Mouse (Mus musculus): Measurements from ENCODE around the gene Tspan18.

Gene Tspan18

DNA sequence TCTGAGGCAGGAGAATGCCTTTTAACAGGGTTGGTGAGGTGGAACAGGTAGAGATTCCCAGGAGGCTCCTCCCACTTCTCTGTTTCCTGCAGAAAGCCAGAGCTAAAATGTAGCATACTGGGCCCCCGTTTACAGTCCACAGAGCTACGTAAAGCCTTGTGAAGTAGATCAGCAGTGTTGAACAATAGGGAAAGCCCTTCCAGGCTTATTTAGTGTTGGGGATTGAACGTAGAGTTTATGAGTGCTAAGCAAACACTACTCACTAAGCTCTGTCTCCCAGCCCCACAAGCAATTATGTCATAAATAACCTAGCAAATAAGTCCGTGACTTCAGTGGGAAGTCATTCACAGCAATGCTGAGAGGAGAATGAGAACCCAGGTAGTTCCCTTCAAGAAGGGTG, 76.7 kb downstream of the Tspan18 start:
- DNase-seq, result no peak

DNA sequence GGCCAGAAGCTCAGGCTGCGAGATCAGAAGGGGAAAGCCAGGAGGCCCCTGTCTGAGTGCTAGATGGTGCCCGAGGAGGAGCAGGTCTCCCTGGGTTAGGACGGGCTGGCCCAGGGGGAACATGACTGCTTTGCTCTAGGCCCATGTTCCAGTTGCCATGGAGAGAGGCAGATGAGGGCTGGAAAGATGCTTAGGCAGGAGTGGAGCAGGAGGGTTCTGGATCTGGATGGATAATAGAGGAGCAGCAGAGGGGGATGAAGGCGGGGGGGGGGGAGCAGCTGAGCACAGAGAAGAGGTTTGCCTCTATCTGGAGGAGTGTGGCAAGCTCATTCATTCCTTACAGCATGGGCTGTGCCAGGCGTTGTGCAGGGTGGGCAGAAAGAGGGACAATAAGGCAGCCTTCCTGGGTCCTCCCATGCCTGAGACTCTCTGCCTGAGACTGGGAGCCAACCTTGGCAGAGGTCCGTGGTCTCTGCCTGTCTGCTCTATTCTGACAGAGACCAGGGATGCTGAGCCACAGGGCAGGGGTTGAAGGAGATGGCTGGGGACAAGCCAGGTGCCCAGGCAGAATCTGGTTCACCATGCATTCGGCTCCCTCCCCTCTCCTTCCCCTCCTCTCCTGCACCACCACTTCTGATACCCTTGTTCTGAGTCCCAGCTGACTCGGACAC, 77.4 kb downstream of the Tspan18 start:
- no peak for DNase-seq

DNA sequence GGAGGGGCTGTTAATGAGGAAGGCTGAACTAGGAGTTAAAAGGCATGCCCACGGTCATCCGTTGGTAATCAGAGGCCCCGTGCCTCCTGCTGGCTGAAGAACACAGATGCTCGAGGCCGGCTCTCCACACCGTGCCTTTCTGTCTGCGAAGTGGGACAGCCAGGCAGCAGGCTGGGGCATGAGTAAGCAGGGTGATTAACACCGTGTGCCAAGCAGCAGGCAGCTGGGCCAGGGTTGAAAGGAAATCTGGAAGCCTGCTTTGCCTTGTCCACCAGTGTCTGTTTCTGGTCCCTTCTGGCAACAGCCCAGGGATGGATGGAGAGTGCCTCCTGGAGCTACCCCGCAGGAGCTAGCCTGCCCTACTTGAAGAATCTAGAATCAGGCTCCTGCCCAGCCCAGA, 81.9 kb downstream of the Tspan18 start:
- no peak for DNase-seq

DNA sequence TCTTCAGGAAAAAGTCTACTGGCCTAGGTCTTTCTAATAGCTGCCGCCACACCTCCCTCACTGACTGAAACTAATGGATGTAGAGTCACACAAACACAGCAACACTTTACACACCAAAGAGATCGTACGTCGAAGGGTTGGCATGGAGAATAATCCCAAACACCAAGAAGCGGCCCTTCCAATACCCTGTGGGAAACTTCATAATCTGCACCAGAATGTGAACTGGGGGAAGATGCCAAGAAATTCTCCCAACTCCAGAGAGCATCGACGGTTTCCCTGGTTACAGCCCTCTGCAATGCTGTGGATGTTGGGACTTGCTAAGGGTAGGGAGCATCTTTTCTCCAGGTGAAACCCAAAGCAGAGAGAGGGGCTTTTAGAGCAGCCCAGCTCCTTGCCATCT, 83.7 kb downstream of the Tspan18 start:
- DNase-seq, result no peak

DNA sequence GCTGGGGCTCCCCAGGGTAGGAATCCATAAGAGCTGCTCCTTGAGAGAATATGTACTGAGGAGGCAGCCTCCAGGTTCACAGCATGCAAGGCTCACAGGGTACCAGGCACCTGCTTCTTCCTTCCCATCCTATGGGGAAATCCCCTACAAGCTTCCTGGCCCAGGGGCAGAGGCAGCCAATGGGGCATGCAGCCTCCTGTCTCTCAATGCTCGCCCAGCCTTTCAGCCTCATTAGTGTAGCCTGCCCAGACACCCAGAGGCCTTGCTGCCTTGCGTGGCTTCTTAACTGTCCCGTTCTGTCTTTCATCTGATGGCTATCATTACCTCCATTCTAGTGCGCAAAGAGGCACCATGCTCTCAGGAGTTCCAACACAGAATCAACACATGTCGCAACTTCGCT, 85.2 kb downstream of the Tspan18 start:
- DNase-seq, result no peak

DNA sequence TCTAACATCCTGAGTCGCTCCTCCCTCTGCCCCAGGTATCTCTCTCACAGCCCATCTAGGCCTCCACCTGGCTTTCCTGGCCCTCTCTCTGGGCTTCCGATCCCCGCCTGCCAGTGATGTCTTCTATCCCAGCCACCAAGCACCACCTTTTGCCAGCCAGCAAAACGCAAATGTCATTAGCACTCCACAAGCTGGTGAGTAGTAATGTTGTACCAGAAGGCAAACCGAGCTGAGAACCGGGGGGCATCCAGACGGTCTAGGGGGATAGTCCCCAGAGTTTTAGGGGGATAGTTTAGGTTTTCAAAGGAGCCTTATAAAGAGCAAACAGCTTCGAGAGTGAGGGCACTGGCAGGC, 90.2 kb downstream of the Tspan18 start:
- no peak for DNase-seq

DNA sequence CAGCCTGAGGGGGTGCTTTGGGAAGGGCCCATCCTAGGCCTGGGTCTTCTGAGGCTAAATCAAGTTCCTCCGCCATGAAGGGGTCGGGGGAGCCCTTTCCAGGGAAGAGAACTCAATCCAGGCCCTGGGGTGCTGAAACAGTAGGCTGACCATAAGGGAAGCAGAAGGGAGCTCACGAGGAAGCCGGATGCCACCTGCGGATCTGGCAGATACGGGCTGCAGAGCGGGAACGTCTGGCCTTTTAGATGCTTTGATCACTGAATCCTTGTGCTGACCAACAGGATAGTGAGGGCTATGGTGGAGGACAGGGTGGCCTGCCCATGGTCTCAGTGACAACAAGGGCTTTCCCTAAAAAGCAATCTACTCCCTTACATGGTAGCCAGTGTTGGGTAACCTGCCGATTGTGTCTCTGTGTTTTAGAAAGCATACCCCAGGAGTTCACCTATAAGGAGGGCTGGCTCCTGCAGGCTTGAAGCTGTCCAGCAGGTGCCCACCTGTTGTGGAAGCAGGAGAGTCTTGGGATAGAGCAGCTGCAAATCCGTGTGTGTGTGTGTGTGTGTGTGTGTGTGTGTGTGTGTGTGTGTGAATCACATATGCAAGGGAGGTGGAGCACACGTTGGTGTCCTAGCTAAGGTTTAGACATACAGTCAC, 90.7 kb downstream of the Tspan18 start:
- DNase-seq, result no peak

DNA sequence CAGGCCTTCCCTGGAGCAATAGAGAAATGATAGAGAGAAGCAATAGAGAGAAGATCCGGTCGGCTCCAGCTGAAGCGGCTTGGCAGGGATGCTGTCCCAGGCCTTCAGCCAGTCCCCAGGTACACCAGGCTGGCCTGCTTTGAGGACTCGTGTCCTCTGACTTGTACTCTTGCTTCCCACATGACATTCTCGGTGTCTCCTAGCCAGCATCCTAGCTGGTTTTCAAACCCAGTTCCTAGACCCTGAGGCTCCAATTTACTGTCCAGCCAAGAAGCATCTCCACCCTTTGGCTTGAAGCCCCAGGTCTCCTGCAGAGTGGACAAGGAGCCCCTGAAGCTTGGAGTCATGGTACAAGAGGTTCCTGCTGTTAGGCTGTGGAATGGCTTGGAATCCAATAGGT, 92.1 kb downstream of the Tspan18 start:
- DNase-seq, result no peak

DNA sequence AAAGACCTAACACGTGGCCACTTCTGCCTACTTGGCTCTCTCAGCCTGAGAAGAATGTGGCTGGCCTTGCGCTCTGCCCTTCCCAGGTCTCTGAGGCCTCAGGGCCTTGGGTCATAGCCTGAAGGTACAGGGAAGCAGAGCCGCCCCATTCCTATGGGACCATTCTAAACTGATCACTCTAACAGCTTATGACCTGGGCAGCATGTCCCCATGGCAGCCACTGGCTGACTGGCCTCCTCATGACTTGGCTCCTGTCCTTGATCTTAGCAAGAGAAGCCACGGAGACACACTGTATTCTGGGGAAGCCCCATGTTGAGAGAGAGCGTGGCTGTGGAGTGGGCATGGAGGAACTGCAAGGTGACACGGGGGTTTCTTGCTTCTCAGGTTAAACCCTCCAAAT, 95.4 kb downstream of the Tspan18 start:
- DNase-seq, result no peak

DNA sequence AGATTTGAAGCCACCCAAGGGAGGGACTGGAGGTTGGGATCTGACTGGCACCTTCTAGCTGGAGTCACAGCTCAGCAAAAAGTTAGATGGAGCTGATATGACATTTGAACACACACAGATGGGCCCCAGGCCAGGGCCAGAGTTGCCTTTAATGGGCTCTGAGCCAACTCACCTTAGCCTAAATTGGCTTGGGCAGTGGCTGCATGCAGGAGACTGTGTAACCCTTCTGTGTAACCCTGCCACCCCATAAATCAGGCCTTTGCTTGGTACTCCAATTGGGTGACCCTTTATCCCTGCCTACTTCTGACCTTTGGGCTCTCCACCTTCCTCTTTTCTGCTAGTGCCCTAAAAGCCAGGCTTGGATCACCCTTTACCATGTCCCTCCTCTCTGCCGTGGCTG, 97.2 kb downstream of the Tspan18 start:
- DNase-seq, result no peak

DNA sequence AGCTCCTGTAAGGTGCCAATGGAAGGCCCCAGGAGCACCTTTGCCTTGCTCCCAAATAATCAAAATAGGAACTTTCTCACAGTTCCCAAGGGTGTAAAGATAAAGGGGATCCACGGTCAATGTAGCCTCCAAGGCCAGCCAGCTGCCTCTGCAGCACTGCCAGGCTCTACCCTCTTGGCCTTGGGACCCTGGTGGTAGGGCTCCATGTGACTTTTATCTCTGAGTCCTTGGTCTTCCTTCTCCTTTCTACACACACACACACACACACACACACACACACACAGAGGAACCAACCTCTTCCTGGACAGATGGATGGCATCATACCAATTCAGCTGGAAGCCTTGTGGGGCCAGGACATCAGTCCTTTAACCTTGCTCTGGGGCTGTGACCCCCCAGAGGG, 102.2 kb downstream of the Tspan18 start:
- DNase-seq, result no peak

DNA sequence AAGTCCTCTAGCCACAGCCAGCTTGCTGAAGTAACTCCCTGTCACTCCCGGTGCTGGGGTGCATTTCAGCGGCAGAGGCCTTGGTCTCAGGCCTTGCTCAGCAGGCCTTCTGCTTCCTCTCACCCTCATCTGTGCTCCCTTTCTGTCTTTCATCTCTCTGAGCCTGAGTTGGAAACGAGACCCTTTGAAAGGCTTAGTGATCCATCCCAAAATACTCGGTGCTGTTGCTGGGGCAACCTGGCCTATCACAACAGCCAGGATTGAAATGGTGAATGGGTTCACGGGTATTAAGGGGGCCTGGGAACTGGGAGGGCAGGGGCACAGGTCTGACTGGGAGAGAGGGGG, 105.9 kb downstream of the Tspan18 start:
- DNase-seq, result no peak

DNA sequence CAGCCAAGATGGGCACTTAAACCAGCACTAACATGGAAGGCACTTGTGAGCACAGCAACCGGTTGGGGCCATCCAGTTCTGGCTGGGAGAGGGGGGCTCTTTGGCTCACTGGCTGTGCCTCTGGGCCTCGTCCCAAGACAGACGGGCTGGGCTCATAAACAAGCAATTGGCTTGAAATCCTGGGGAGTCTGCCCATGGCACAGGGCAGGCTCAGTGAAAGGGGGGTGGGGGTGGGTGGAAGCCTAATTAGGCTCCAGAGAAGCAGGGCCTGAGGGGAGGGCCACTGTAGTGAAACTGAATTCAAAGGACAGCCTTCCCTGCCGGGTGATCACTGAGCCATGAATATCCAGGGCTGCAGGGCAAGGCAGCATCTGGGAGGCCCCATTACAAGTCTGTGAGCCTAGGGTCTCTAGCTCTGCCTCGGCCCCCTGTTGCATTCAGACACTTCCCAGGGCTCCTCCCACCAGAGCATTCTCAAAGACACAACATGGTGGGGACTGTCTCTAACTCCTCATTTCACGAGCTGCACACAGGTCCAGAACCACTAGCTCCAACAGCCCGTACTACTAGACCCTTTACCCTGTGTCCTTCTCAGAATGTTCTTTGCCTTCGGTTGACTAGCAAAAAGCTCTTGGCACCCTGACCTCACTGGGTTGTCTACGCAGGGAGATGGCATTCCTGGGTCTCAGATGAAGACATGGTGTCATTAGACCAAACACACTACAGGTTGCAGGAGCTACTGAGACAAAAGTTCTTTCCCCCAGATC, 106.4 kb downstream of the Tspan18 start:
- no peak for DNase-seq

DNA sequence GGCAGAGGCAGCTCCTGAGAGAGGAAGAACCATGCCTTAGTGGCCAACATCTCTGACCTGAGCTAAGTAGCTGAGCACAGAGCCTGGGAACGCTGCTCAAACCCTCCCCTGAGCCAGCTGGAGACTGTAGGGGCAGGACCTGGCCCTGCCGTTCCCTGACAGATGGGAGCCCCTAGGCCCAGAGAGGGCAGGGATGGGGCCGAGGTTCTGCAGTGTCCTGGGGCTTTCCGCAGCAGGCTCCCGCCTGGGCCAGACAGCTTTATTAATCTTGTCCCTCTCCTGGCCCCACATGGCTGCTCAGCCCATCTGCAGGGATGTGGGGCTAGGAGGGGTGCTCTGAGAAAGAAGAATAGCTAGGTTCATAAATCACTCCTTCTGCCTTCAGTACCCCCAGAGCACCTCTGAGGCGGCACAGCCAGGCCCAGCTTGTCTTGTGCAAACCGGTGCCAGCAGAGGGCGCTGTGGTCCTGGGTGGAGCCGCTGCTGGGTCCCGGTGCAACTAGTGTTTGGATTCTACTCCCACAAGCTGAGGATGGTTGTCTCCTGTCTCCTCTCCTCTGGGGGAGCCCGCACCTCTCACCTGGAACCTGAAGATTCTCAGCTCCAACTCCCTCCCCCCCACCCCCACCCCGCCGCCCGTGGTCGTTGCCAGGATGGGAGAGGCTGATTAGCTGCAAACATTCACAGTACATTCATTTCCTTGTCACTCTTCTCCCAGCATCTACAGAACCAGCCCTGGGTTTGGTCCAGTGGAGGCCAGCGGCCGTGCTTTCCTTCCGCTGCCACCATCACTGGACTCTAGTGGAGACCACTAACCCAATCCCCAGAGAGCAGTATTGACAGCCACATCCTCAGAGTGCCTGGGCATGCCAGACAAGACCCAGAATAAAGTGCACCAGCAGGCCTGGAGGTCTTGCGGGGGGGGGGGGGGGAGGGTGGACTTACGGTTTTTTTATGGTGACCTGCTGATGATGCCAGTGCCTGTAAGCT, 107.4 kb downstream of the Tspan18 start:
- peak; percentile 94 for DNase-seq

DNA sequence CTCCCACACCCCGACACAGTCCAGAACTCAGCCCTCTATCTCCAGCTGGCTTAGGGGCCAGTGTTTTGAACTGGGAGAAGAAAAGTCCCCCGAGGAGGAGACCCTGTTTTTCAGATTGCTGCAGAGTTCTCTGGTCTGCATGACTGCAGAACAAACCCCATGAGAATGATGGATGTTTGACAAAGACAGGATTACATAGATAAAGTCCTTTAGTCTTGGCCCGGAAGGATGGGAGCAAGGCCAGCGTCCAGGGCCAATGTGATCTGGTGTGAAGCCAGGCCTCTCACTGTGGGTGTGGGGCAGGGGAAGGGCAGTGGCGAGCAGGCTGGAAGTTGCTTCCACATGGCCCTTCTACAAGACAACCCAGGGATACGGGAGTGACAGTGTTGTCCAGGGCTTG, 110.8 kb downstream of the Tspan18 start:
- no peak for DNase-seq

DNA sequence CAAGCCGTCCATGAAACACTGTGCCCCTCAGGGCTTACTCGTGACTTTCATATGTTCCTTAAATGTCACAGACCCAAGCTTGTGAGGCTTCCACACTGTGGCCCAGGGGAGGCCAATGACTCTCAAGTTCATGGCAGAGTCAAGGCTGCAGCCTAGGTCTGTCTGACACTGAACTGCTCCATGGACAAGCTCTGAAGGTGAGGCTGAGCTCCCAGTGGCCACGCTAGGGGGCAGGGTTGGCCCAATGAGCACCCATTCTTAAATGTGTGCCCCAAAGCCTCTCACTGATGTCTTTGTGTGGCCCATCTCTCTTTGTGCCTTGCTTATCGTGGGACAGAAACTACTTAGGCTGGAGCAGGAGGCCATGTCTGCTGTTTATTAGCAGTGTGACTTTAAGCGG, 113.9 kb downstream of the Tspan18 start:
- DNase-seq, result no peak

DNA sequence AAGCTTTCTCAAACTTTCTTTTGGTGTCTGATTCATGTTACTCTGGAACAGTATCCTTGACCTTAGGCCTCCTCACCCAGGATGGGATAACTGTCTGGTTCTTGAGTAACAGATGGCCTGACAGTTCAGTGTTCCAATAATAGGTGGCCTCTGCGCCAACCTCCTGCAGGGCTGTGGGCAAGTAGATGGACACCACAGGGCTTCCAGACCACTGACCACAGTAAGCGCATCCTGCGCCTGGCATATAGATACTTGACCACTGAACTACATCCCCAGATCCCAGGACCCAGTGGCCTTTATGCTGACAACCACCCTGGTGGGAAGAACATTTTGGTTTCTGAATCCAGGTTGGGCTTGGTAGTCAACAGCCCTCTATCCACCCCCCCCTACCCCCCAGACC, 114.7 kb downstream of the Tspan18 start:
- DNase-seq, result no peak

DNA sequence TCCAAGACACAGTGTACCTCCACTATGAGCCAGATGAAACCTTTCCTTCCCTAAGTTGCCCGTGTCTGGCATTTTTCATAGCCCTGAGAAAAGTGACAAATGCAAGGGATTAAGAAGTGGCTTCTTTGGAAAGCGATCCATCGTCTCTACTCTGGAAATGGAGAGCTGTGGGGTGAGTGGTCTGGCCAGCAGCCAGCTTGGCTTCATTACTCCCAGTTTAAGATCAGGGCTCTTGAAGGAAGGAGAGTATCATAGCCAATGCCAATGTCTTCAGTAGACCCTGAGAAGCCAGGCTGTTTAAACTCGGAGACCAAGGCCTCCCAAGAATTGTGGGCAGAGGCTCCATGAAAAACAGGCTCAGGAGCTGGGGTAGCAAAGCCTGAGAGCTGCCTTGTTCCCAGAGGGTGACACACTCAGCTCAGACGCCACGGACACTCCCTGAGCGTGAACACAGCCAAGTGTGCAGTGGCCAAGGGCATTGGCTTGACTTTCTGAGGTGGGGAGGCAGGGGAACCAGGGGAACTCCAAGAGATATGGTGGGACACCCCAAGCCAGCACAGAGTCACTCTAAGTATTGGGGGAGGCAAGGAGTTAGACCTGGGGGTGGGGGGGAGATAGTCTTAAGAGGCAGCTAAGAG, 115.8 kb downstream of the Tspan18 start:
- DNase-seq, result no peak

DNA sequence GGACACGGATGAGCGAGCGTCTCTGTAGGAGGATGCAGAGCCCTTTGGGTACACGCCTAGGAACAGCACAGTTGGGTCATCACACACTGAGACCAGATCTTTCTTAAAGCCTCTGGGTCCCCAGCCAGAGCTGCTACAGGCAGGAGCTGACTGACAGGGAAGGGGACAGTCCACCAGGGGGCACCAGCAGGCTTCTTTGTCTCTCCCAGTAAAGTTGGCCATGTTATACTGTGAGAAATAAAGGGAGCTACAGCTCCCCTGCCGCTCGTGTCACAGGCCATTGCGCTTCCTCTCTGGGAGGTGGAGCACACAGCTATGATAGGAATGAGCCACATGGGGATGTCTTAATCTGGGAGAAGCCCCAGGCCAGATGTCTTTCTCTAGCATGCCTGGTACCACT, 117.3 kb downstream of the Tspan18 start:
- DNase-seq, result peak; percentile 96

DNA sequence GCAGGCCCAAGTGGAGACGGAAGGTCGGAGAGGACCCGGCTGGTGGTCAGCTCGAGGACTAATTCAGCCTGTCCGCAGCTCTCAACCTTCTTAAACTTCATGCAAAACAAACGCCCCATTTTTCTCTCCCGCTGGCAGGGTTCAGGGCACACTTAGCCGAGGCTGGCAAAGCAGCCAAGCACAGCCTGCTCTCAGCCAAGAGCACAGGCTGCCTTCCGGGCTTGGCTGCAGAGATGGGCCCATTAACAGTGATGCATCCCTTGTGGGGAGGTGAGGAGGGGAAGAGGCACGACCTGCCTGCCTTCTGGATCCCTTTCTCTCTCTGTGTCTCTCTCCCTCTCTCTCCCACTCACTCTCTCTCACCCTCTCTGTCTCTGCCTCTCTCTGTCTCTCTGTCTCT, 118.5 kb downstream of the Tspan18 start:
- no peak for DNase-seq

DNA sequence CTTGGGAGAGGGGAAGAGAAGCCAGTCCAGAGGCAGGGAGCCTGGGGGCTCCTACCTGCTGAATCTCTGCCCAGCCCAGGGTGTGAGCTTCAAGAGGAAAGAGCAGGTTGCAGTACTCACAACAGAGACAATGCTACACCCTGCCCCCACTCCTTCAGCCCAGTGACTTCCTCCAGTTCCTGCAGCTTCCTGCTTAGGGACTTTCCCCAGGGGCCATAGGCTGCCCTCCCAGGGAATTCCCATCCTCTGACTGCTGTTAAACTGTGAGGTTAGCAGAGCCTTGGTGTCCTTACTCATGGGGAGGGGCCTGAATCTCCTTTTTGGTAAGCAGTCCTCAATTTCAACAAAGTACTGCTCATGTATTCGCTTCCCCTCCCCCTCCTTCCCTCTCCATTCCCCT, 120.1 kb downstream of the Tspan18 start:
- DNase-seq, result no peak

DNA sequence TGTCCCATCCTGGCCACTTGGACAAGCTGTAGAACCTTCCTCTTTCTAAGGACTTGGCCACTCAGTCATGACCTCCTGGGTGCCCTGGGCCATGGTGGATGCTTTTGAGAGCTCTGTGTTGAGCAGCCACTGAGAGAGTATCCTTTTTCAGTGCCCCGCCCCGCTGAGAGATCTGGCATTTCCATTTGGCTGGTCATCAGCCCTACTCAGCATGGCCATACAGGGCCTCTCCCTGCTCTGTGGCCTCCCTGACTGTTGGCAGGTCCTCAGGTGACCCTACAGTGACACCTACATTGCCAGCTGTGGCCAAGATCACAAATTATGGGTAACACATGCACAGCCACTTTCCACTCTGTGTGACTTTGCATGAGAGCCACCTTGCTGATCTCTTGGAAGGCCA, 121.4 kb downstream of the Tspan18 start:
- no peak for DNase-seq

DNA sequence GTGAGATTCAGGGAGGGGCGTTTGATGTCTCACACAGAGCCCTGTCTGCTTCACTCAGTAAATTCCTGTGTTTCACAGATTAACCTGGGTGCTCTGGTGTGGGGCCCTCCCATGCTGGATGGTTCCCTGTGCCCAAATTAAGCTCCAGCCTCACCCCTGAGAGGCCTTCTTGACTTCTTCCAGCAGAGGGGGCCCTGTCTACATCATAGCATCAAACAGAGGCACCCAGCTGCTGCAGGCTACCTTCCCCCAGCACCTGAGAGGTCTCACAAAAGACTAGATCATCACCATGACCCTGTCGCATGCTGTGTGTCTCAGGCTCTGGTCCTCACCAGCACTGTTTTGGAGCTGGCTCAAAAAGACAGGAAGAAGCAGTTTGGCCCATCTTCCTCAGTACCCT, 121.9 kb downstream of the Tspan18 start:
- peak; percentile 48 for DNase-seq

Measured in thymus, postnatal 4 days (tissue).